Mouse (Mus musculus) left cerebral cortex, postnatal 14 days (tissue): ENCODE results near the gene Thada. TPM values are rescaled to one million over a fixed set of nuclear protein-coding genes. Genes with fewer than 3 reads are reported as not detected.
"Not testable (repeated sequence)": the region's sequence is repeated elsewhere in the genome, so short reads cannot be mapped to it uniquely, and the experiment has no call there.

Source experiments
- DNase-seq, 2 experiments: peaks; one replicate each; pipeline ENCODE4 v3.0.0; 2021 to 2022; ENCODE audit warnings: low spot score in 2 of 2, mixed read lengths in 1 of 2
- intact Hi-C: fragments of 180-260 bp; cut with DNase I; formaldehyde crosslinking; loops from one replicate; pipeline ENCODE4 v1.15.1; 2025
- total RNA-seq, 2 experiments: library from RNA; stranded (reverse); gene quantifications; 2 replicates each; pipeline ENCODE4 v1.2.3; 2021

Gene Thada
- total RNA-seq, 2 experiments from 2014 or later: 11.4 to 14.1 TPM

- intact Hi-C loops: no loop called here
- DNase-seq: no peak
Measured at GRCm38 (mm10) chr17:84244182-84244920, 221.7 kb downstream of the Thada start.

- intact Hi-C loops: no loop called here
- no peak for DNase-seq
Measured at GRCm38 (mm10) chr17:84243759-84244158, 222.2 kb downstream of the Thada start.

GRCm38 (mm10) chr17:84241308-84241957 is 224.6 kb downstream of the Thada start:
- no peak for DNase-seq
- intact Hi-C loops: no loop called here

DNA sequence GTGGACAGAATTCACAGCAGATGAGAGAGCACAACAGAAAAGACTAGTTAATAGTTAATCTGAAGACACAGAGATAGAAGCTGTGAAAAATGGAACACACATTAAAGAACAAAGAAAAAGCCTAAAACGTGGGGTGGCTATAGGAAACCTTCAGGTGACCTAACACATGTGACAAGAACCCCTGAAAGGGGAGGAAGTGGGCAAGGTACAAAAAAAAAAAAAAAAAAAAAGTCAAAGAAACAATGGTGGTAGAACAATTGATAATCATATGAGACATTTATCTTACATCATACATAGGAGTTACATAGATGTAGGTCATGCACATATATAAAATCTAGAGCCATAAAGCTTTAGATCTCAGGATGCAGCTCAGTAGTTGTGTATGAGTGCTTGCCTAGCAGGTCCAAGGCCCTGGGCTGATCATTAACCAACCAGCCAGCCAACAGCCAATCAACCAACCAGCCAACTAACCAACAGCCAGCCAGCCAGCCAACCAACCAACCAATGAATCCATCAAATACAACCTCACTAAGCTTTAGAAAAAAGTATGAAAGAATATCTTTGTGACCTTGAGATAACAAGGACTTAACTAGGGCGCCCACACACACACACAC is 226.2 kb downstream of the Thada start:
- intact Hi-C loops: no loop called here
- no peak for DNase-seq

- intact Hi-C loops: no loop called here
- DNase-seq: no peak
Measured at GRCm38 (mm10) chr17:84238174-84238573, 227.8 kb downstream of the Thada start.

GRCm38 (mm10) chr17:84236781-84237557 is 229.0 kb downstream of the Thada start:
- DNase-seq: no peak
- intact Hi-C loops: no loop called here

- intact Hi-C loops: no loop called here
- no peak for DNase-seq
Measured at GRCm38 (mm10) chr17:84235399-84235928, 230.5 kb downstream of the Thada start.

GRCm38 (mm10) chr17:84234785-84235184 is 231.2 kb downstream of the Thada start:
- DNase-seq, intact Hi-C loops: not testable (repeated sequence)

GRCm38 (mm10) chr17:84233758-84234157 is 232.2 kb downstream of the Thada start:
- intact Hi-C loops: no loop called here
- DNase-seq: no peak

GRCm38 (mm10) chr17:84231361-84231760 is 234.6 kb downstream of the Thada start:
- intact Hi-C loops: no loop called here
- no peak for DNase-seq

- intact Hi-C loops: no loop called here
- DNase-seq: no peak
Measured at GRCm38 (mm10) chr17:84228223-84228622, 237.8 kb downstream of the Thada start.

- intact Hi-C loops: no loop called here
Measured at GRCm38 (mm10) chr17:84226681-84227080, 239.3 kb downstream of the Thada start.

DNA sequence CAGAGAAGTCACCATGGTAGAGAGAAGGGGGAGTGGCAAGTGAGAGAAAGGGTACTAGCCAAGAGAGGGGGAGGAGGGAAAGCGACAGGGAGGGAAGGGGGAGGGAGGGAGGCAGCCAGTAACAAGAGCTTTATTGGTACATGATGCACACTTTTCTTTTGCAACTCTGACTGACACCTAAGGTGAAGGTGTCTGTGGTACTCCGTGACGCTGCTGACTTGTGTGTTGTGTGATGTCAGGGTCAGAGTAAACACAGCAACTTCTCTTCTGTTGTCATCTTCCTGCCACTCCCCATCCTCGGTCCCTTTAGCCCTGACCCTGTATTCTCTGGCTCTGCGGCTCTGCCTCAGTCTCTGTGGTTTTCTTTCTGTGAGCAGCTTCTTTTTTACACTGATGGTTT is 239.8 kb downstream of the Thada start:
- no peak for DNase-seq
- intact Hi-C loops: no loop called here

More at GRCm38 (mm10) chr17:84226681-84227080, 239.3 kb downstream of the Thada start:
- DNase-seq: no peak

DNA sequence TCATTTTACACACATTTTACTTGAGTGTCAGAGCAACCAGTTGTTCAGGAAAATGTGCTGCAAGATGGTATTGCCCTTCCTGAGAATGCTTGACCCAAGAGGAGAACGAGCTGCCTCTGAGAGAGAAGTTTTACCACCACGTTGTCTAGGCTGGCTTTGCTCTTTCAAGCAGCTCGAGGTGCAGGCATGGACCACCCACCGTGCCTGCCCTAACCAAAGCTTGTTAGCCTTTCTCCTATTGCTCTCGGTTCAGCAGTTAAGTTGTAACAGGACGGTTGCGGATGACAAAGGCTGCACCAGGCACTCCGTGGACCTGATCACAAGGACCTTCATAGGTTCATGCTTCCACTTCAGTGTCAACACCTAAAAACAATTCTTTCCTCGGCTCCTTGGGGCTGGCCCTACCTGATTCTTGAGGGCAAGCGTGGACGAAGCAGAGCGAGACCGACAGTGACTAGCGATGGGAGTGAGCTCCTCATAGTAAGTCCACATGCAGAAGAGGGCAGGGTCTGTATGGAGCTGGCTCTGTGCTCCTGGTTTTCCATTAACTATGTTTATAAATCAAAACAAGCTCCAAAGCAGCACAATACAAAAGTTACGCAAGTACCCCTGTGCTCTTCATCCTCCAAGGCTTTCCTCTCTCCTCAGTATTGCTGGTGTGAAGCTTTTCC is 241.7 kb downstream of the Thada start:
- DNase-seq: no peak
- intact Hi-C loops: no loop called here

- intact Hi-C loops, DNase-seq: not testable (repeated sequence)
Measured at GRCm38 (mm10) chr17:84218841-84219240, 247.2 kb downstream of the Thada start.

- DNase-seq: no peak
- intact Hi-C loops: no loop called here
Measured at GRCm38 (mm10) chr17:84217696-84218095, 248.3 kb downstream of the Thada start.

- DNase-seq: no peak
- intact Hi-C loops: no loop called here
Measured at GRCm38 (mm10) chr17:84215264-84215960, 250.6 kb downstream of the Thada start.

GRCm38 (mm10) chr17:84213464-84213863 is 252.5 kb downstream of the Thada start:
- no peak for DNase-seq
- intact Hi-C loops: no loop called here

DNA sequence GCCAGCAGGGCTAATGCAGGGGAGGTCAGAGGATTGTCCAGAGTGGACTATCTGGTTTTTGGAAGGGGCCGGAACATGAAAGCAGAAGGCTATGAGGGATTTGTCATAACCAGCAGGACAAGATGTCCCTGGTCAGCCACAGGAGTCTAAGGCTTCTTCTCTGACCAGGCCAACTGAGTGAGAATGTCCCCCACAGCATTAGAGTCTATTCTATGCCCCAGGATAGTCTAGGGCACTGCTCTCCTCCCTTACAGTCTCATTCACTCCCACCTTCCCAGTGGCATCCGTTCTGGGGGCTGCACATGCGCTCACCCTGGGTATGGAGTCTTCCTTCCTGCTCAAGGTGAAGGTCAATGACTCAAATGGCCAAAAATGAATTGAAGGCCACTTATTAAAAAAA is 258.4 kb downstream of the Thada start:
- no peak for DNase-seq
- intact Hi-C loops: no loop called here
